Mouse (Mus musculus) spleen, adult 2 months (tissue): ENCODE data around the gene Fcnb.

ENCODE experiments used
- CTCF ChIP-seq: fragments of 200-500 bp; IDR thresholded peaks from 2 replicates; pipeline ENCODE4 v1.5.1; 2011; ENCODE audit warnings: mild to moderate bottlenecking, inconsistent platforms; ENCODE audit not compliant: insufficient read depth, insufficient read length, insufficient replicate concordance; ENCODE audit errors: extremely low read depth
- POLR2A ChIP-seq: fragments of 200-500 bp; IDR thresholded peaks from 2 replicates; pipeline ENCODE4 v1.6.1; 2011; ENCODE audit warnings: low read depth, low read length, inconsistent platforms

GRCm38 (mm10) chr2:28047092-28047491 is 37.6 kb downstream of the Fcnb start:
- TF ChIP-seq CTCF (no peak), POLR2A (no peak)
